Mouse (Mus musculus) large intestine, adult 2 months (tissue): ENCODE measurements around the gene Ceacam12. TPM values are rescaled to one million over a fixed set of nuclear protein-coding genes. Genes with fewer than 3 reads are reported as not detected.
"Not testable (repeated sequence)": the region's sequence is repeated elsewhere in the genome, so short reads cannot be mapped to it uniquely, and the experiment has no call there.

Experiments used
- DNase-seq: peaks from one replicate; pipeline ENCODE4 v3.0.0-alpha.2; 2012; ENCODE audit warnings: low read depth, low spot score
- WGBS: fragments of 180-500 bp; shearing (Covaris S2); methylation state at CpG from one replicate; pipeline ENCODE4 v1.1.7; 2018; 5-methylcytosine and 5-hydroxymethylcytosine counted together
- polyA plus RNA-seq: library from polyadenylated mRNA; depleted of rRNA; stranded (reverse); fragments of >200 nt; gene quantifications from 2 replicates; pipeline ENCODE4 v1.2.3, GENCODE M21; 2012; rRNA removed

The Ceacam12 gene
- polyA plus RNA-seq, result not detected in 2 replicates

DNA sequence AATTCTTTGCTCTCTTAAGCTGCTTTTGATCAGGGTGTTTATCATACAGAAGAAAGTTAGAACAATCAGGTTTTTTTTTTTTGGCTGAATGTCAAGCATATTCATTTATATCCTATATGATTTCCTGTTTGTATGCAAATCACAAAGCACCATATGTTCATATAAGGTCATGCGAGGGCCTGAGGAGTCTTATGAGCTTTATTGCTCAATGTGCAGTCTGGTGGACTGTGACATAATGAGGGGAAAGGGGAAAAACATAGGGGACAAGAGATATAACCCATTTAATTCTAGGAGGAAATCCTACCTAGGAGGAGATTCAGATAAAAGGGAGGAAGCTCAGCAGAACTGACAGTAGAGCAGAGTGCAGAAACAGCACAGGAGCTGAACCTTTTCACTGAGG is at the start of gene Ceacam12:
TSS of gene Ceacam12 (plus strand) at position 301 of the 400 bp plus-strand sequence.
- DNase-seq, result no peak
- 51% methylated on average over 1 of the region's 1 CpGs for WGBS

GRCm38 (mm10) chr7:18073821-18074220 is 8.1 kb downstream of the Ceacam12 start:
- DNase-seq, result not testable (repeated sequence)
- WGBS, result 35% methylated on average over 1 of the region's 1 CpGs

DNA sequence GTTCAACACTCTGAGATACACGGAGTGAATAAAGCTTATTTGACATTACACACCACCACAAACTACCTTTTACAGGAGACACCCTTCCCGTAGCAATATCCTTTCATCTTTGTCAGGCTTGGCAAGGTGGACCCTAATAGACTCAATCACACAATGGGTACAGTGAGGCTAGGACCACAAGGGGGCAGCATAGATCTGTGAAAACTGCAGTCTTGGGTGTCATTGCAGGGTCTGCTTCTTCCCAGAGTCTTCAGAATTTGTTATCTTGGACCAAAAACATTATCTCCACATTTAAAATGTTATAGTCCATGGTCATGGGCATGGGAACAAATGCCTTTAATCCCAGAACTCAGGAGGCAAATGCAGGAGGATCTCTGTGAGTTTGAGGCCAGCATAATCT is 35.1 kb downstream of the Ceacam12 start:
- whole genome bisulfite sequencing, result 52% methylated on average over 2 of the region's 2 CpGs
- DNase-seq, result no peak

Other genes starting within 250 kb of the Ceacam12 start
- not detected in 2 replicates for gene Gm5155, start 194.2 kb upstream of the Ceacam12 start, polyA plus RNA-seq
- not detected in 2 replicates for gene Ceacam11, start 93.8 kb upstream of the Ceacam12 start, polyA plus RNA-seq
- gene Ceacam13, start 56.0 kb upstream of the Ceacam12 start, polyA plus RNA-seq, result not detected in 2 replicates
- gene Igfl3, start 110.6 kb downstream of the Ceacam12 start, polyA plus RNA-seq, result not detected in 2 replicates
- 0.04 TPM in 1 of 2 replicates, not detected in the other for gene Mill1, start 179.4 kb downstream of the Ceacam12 start, polyA plus RNA-seq